Mouse (Mus musculus) embryonic facial prominence, embryonic 12.5 days (tissue): ENCODE results near the gene Kdm1a. TPM values are rescaled to one million over a fixed set of nuclear protein-coding genes. Genes with fewer than 3 reads are reported as not detected.
A peak's percentile ranks its signal among the peaks of the same experiment; 100 is the strongest.

Experiments
- ATAC-seq: fragments of 200-750 bp; cut with Nextera tagmentation; 2 replicates; pipeline ENCODE4 v1.8.0; 2017; ENCODE audit not compliant: insufficient number of reproducible peaks, insufficient read depth, low FRiP score, low TSS enrichment
- H3K27ac ChIP-seq: fragments of 300-500 bp; sonication (generic); 2 replicates; pipeline ENCODE4 v1.5.1; 2016; ENCODE audit warnings: mild to moderate bottlenecking
- H3K27me3 ChIP-seq: fragments of 300-500 bp; sonication (generic); 2 replicates; pipeline ENCODE4 v1.6.1; 2016; ENCODE audit warnings: mild to moderate bottlenecking, moderate library complexity
- H3K36me3 ChIP-seq: fragments of 300-500 bp; sonication (generic); 2 replicates; pipeline ENCODE4 v1.6.1; 2016; ENCODE audit warnings: mild to moderate bottlenecking
- H3K4me1 ChIP-seq: fragments of 300-500 bp; sonication (generic); 2 replicates; pipeline ENCODE4 v1.6.1; 2016
- H3K4me2 ChIP-seq: fragments of 300-500 bp; sonication (generic); replicated peaks from 2 replicates; pipeline ENCODE4 v1.6.1; 2016; ENCODE audit warnings: mild to moderate bottlenecking, moderate library complexity
- H3K4me3 ChIP-seq: fragments of 300-500 bp; sonication (generic); 2 replicates; pipeline ENCODE4 v1.5.1; 2016; ENCODE audit warnings: mild to moderate bottlenecking
- H3K9ac ChIP-seq: fragments of 300-500 bp; sonication (generic); 2 replicates; pipeline ENCODE4 v1.6.1; 2016; ENCODE audit warnings: mild to moderate bottlenecking, moderate library complexity
- H3K9me3 ChIP-seq: fragments of 300-500 bp; sonication (generic); 2 replicates; pipeline ENCODE4 v1.6.1; 2016; ENCODE audit warnings: mild to moderate bottlenecking, moderate library complexity
- WGBS: fragments of 180-500 bp; shearing (Covaris S2); methylation state at CpG from one replicate; pipeline ENCODE4 v1.1.7; 2016; 5-methylcytosine and 5-hydroxymethylcytosine counted together
- polyA plus RNA-seq: library from polyadenylated mRNA; unstranded; fragments of >200 nt; fragmentation: Nextera tagmentation; extraction: Ambion mirVana; gene quantifications from 2 replicates; pipeline ENCODE4 v1.2.1, GENCODE M21; 2016

Kdm1a gene
- polyA plus RNA-seq, 1 experiment from 2014 or later = 79.9 TPM

- H3K36me3 ChIP-seq = no peaks in the 10 kb centered on the region
- peaks cover 46% of the 10 kb centered on the region for H3K27me3 ChIP-seq
- ATAC-seq = no peak
- H3K4me2 ChIP-seq = no peak overlapping the region
- no peak overlapping the region for H3K27ac ChIP-seq
- no peak overlapping the region for H3K9ac ChIP-seq
- peaks cover 17% of the 10 kb centered on the region for H3K4me1 ChIP-seq
- no peaks in the 10 kb centered on the region for H3K9me3 ChIP-seq
- no peak overlapping the region for H3K4me3 ChIP-seq
Observed at GRCm38 (mm10) chr4:136635995-136636394, 33.5 kb upstream of the Kdm1a start.

DNA sequence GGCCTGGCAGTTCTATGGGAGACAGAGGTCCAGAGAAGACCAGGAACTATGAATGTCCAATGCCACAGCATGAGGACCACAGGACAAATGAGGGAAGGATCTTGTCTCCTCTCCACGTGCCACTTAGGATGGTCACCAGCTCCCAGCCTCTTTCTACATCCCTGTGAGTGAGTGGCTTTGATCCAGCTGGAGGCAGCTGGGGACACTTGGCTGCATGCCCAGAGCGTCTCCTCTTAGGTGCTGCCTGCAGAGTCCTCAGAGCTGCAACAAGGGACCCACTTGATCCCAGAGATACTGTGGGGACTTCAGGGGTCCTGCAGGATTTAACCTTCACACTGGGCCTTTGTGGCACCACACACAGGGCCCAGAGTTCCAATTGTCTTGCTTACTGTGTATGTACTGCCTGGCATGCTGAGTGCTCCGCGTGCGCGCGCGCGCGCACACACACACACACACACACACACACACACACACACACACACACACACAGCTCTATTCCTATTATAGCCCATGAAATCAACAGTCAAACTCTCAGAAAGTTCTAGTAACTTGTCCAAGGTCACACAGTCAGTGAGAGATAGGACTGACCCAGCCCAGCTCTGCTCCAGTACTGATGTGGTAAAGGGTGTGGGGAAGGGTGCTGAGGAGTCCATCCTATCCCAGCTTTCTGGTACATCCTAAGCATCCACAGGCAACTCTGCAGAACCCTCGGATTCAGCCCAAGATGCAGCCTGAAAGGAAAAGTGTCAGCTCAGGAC lies 28.9 kb upstream of the Kdm1a start:
- peaks cover 12% of the 10 kb centered on the region for H3K27me3 ChIP-seq
- H3K36me3 ChIP-seq = no peaks in the 10 kb centered on the region
- H3K9me3 ChIP-seq = no peaks in the 10 kb centered on the region
- 90% methylated on average over 11 of the region's 11 CpGs for WGBS
- no peak overlapping the region for H3K4me3 ChIP-seq
- H3K27ac ChIP-seq = no peak overlapping the region
- no peak overlapping the region for H3K9ac ChIP-seq
- no peak overlapping the region for H3K4me2 ChIP-seq
- H3K4me1 ChIP-seq = no peaks in the 10 kb centered on the region
- no peak for ATAC-seq

DNA sequence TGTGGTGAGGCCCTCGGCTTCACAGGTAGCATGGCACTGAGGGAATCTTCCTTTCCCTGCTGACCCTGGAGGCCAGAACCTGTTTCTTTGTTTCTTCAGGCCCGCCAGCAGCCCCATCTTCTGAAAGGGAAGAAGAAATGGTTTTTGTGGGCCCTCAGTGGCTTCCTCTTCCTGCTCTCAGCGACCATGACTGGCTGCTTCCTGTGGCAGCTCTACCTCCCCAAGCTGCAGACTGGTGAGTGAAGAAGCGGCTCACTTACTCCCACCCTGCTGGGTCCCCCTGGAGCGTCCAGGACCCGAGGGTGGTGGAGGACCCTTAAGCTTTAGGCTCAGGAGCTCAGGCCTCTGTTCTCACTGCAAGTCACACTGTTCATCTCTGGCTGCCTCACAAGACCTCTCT lies 24.1 kb upstream of the Kdm1a start:
- Histone ChIP-seq H3K4me2 (no peak overlapping the region), H3K27me3 (peaks cover 7% of the 10 kb centered on the region; the same call in 1 of the 2 replicates), H3K9me3 (no peaks in the 10 kb centered on the region), H3K27ac (no peak overlapping the region), H3K4me1 (no peaks in the 10 kb centered on the region), H3K9ac (no peak overlapping the region), H3K4me3 (no peak overlapping the region), H3K36me3 (no peaks in the 10 kb centered on the region)
- WGBS = 70% methylated on average over 6 of the region's 6 CpGs
- no peak for ATAC-seq

DNA sequence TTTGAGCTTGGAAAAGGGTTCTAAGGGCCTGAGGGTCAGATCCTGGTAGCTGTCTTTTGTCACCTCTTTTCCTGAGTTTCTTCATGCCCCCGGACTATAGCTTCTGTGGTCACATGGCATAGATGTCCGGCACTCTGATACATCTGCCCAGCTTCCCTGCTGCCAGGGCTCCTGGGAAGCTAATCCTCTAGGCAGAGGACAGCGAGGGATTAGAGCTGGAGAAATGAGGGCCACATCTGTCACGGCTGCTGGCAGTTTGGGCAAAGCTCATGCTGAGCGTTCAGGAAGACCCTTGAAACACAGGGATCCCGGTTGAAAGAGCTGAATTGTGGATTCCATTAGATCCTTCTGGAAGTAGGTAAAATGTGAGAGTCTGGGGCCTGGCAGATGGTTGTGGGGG lies 19.9 kb upstream of the Kdm1a start, which contains the start of gene Lactbl1:
TSS of gene Lactbl1 (plus strand) at position 234 of the 400 bp plus-strand sequence.
- Histone ChIP-seq H3K9ac (no peak within 1 kb of the TSS), H3K9me3 (no peaks in the 10 kb centered on the region), H3K4me1 (no peaks in the 10 kb centered on the region), H3K36me3 (no peaks in the 10 kb centered on the region), H3K27ac (no peak within 1 kb of the TSS), H3K27me3 (peaks cover 7% of the 10 kb centered on the region; the same call in 1 of the 2 replicates), H3K4me2 (no peak within 1 kb of the TSS), H3K4me3 (no peak within 1 kb of the TSS)
- WGBS = 40% methylated on average over 6 of the region's 6 CpGs
- no peak for ATAC-seq

DNA sequence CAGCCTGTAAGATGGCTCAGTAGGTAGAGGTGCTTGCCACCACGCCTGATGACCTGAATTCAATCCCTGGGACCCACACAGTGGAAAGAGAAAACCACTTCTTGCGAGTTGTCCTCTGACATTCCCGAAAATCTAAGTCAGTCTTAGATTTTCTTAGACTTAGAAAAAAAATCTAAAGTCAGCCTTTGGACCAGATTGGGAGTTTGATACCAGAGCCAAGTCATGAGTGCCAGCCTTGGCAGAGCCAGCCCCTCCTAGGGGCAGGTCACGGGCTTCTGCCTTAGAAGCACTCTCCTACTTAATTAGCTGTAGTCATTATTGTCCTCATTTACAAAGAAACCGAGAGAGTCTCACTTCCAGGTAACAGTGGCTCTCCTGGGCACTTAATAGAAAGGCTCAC lies 19.4 kb upstream of the Kdm1a start:
- no peak overlapping the region for H3K4me2 ChIP-seq
- H3K4me3 ChIP-seq = no peak overlapping the region
- H3K36me3 ChIP-seq = no peaks in the 10 kb centered on the region
- no peaks in the 10 kb centered on the region for H3K9me3 ChIP-seq
- ATAC-seq = no peak
- 54% methylated on average over 5 of the region's 5 CpGs for WGBS
- H3K27ac ChIP-seq = no peak overlapping the region
- peaks cover 7% of the 10 kb centered on the region; the same call in 1 of the 2 replicates for H3K27me3 ChIP-seq
- H3K9ac ChIP-seq = no peak overlapping the region
- H3K4me1 ChIP-seq = no peaks in the 10 kb centered on the region

DNA sequence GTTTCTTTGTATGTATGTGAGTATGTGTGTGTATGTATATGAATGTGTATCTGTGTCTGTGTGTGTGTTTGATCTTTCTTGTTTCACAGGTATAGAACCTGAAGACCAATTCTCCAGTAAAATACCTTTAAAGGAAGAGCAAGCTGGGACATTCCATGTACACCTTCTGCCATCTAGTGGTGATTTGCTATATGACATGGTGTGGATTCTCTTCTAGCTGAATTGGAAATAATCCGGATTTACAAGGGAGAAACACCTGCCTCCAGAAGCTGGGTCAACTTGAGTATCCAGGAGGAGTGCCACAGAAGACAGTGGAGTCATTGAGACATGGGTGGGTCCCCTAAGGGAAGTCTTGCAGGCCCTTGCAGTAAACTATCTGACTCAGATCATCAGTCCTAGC lies 18.8 kb upstream of the Kdm1a start:
- Histone ChIP-seq H3K9ac (no peak overlapping the region), H3K4me2 (no peak overlapping the region), H3K9me3 (no peaks in the 10 kb centered on the region), H3K27ac (no peak overlapping the region), H3K4me1 (no peaks in the 10 kb centered on the region), H3K4me3 (no peak overlapping the region), H3K36me3 (no peaks in the 10 kb centered on the region), H3K27me3 (0 out of 2 replicates have a peak, but pooled peaks cover 7% of the 10 kb centered on the region)
- no peak for ATAC-seq
- WGBS = 0% methylated on average over 1 of the region's 1 CpGs

- no peak overlapping the region for H3K4me3 ChIP-seq
- no peaks in the 10 kb centered on the region for H3K36me3 ChIP-seq
- no peak overlapping the region for H3K4me2 ChIP-seq
- no peaks in the 10 kb centered on the region for H3K27me3 ChIP-seq
- H3K4me1 ChIP-seq = no peaks in the 10 kb centered on the region
- 52% methylated on average over 7 of the region's 7 CpGs for WGBS
- no peak for ATAC-seq
- H3K9me3 ChIP-seq = no peaks in the 10 kb centered on the region
- no peak overlapping the region for H3K27ac ChIP-seq
- no peak overlapping the region for H3K9ac ChIP-seq
Observed at GRCm38 (mm10) chr4:136613657-136614056, 11.1 kb upstream of the Kdm1a start.

GRCm38 (mm10) chr4:136610387-136610856 lies 7.9 kb upstream of the Kdm1a start, which contains the start of gene Tex46:
Gene Tex46 (plus strand): TSS chr4:136610437.
- H3K36me3 ChIP-seq = no peaks in the 10 kb centered on the region
- ATAC-seq = no peak
- WGBS = 58% methylated on average over 4 of the region's 4 CpGs

DNA sequence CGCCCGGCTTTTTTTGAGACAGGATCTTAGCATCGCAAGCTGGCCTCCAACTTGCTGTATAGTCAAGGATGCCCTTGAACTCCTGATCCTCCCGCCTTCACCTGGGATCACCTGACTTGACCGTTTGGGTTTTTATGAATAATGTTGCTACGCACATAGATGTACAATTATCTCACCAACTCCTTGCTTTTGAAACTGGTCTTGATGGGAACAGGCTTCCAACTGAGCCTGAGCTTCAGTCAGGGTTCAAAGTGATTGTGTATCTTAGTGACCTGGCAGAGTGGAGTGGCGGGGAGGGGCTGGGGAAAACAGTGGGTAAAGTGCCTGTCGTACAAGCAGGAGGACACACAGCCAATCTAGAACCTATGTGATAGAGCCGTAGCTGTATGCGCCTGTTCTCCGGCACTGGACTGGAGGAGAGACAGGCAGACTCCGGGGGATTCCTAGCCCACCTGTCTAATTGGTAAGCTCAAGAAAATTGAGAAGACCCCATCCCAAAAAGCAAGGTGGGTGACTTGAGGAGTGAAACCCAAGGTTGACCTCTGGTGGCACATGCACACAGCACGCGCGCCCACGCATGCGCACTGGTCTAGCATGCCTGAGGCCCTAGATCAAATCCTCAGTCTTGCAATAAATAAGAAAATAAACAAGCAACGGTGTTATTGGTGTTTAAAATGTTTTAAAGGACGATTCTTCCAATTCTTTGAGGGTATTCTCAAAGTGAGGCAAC lies 3.4 kb upstream of the Kdm1a start:
- Histone ChIP-seq H3K4me3 (no peak overlapping the region), H3K36me3 (no peaks in the 10 kb centered on the region), H3K9ac (no peak overlapping the region), H3K4me1 (peaks cover 5% of the 10 kb centered on the region), H3K27ac (no peak overlapping the region), H3K27me3 (no peaks in the 10 kb centered on the region), H3K9me3 (no peaks in the 10 kb centered on the region), H3K4me2 (no peak overlapping the region)
- ATAC-seq = no peak
- 92% methylated on average over 19 of the region's 19 CpGs for WGBS

More at GRCm38 (mm10) chr4:136610387-136610856, 7.9 kb upstream of the Kdm1a start, which contains the start of gene Tex46:
- no peaks in the 10 kb centered on the region for H3K27me3 ChIP-seq
- H3K4me1 ChIP-seq = no peaks in the 10 kb centered on the region
- H3K4me2 ChIP-seq = no peak within 1 kb of the TSS
- H3K9ac ChIP-seq = no peak within 1 kb of the TSS
- H3K27ac ChIP-seq = no peak within 1 kb of the TSS
- H3K4me3 ChIP-seq = no peak within 1 kb of the TSS
- no peaks in the 10 kb centered on the region for H3K9me3 ChIP-seq

GRCm38 (mm10) chr4:136602018-136602554 lies 437 bp downstream of the Kdm1a start:
- Histone ChIP-seq H3K4me2 (peak overlapping the region; percentile 68), H3K9me3 (no peaks in the 10 kb centered on the region), H3K9ac (peak overlapping the region; percentile 100), H3K4me1 (peaks cover 15% of the 10 kb centered on the region), H3K27me3 (no peaks in the 10 kb centered on the region), H3K27ac (peak overlapping the region; percentile 95), H3K4me3 (peak overlapping the region; percentile 98), H3K36me3 (no peaks in the 10 kb centered on the region)
- under 1% methylated on average over 58 of the region's 68 CpGs for WGBS
- peak; percentile 75; the same call in 1 of the 2 replicates for ATAC-seq

DNA sequence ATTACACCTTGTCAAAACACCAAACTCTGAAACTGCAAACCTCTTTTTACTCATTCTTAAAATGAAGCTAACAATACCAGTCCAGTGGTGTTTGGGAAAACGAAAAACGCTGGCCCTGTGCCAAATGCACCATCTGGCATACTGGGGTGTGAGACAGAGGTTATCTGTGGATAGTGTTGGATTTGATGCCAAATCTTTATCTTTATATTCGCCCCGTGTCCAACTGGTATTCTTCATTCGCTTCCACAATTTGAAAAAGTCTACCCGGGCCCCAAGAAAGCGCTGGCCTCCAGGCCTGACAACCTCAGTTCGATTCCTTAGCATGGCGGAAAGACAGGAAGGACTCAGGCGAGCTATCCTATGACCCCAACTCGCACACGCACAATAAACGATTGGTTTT lies 1.0 kb downstream of the Kdm1a start:
- 2% methylated on average over 13 of the region's 13 CpGs for WGBS
- Histone ChIP-seq H3K9me3 (no peaks in the 10 kb centered on the region), H3K27me3 (no peaks in the 10 kb centered on the region), H3K27ac (peak overlapping the region; percentile 95), H3K4me1 (peaks cover 15% of the 10 kb centered on the region), H3K4me2 (peak overlapping the region; percentile 68), H3K9ac (peak overlapping the region; percentile 100), H3K4me3 (peak overlapping the region; percentile 98), H3K36me3 (no peaks in the 10 kb centered on the region)
- ATAC-seq = no peak
